Mouse (Mus musculus) kidney, adult 2 months (tissue): Measurements from ENCODE around the gene Dlec1. TPM values are rescaled to one million over a fixed set of nuclear protein-coding genes. Genes with fewer than 3 reads are reported as not detected.

Experiments used
- DNase-seq: peaks from one replicate; pipeline ENCODE4 v3.0.0; 2021
- H3K27ac ChIP-seq: fragments of 200-500 bp; 2 replicates; pipeline ENCODE4 v1.5.1; 2012; ENCODE audit warnings: low read depth, low read length, control low read depth, inconsistent platforms; ENCODE audit not compliant: insufficient read depth
- H3K27me3 ChIP-seq: fragments of 200-500 bp; replicated peaks from 2 replicates; pipeline ENCODE4 v1.6.1; 2012; ENCODE audit warnings: mild to moderate bottlenecking, moderate library complexity, low read length, inconsistent platforms; ENCODE audit not compliant: control insufficient read depth, insufficient read depth
- H3K36me3 ChIP-seq: fragments of 200-500 bp; 2 replicates; pipeline ENCODE4 v1.6.1; 2012; ENCODE audit warnings: mild to moderate bottlenecking, moderate library complexity, low read length, inconsistent platforms; ENCODE audit not compliant: control insufficient read depth, insufficient read depth
- H3K4me1 ChIP-seq: fragments of 200-500 bp; 2 replicates; pipeline ENCODE4 v1.6.1; 2011; ENCODE audit warnings: low read length; ENCODE audit not compliant: control insufficient read depth, insufficient read depth
- H3K4me3 ChIP-seq: fragments of 200-500 bp; 2 replicates; pipeline ENCODE4 v1.5.1; 2011; ENCODE audit warnings: mild to moderate bottlenecking, low read depth, low read length, control low read depth; ENCODE audit not compliant: insufficient read depth
- CTCF ChIP-seq: fragments of 200-500 bp; conservative IDR thresholded peaks from 2 replicates; pipeline ENCODE4 v1.5.1; 2011; ENCODE audit warnings: low read depth, mild to moderate bottlenecking, control low read depth, low read length, moderate library complexity, mixed read lengths; ENCODE audit not compliant: insufficient read depth, insufficient read length
- POLR2A ChIP-seq: fragments of 200-500 bp; IDR thresholded peaks from one replicate; pipeline ENCODE4 v1.6.1; 2011; ENCODE audit warnings: low read depth, low read length, control low read depth
- WGBS: fragments of 180-500 bp; shearing (Covaris S2); methylation state at CpG from one replicate; pipeline ENCODE4 v1.1.7; 2018; 5-methylcytosine and 5-hydroxymethylcytosine counted together
- polyA plus RNA-seq: library from polyadenylated mRNA; depleted of rRNA; stranded (reverse); fragments of >200 nt; gene quantifications from 2 replicates; pipeline ENCODE4 v1.2.3, GENCODE M21; 2012

Gene Dlec1
- polyA plus RNA-seq, 1 experiment, result 30.3 TPM

DNA sequence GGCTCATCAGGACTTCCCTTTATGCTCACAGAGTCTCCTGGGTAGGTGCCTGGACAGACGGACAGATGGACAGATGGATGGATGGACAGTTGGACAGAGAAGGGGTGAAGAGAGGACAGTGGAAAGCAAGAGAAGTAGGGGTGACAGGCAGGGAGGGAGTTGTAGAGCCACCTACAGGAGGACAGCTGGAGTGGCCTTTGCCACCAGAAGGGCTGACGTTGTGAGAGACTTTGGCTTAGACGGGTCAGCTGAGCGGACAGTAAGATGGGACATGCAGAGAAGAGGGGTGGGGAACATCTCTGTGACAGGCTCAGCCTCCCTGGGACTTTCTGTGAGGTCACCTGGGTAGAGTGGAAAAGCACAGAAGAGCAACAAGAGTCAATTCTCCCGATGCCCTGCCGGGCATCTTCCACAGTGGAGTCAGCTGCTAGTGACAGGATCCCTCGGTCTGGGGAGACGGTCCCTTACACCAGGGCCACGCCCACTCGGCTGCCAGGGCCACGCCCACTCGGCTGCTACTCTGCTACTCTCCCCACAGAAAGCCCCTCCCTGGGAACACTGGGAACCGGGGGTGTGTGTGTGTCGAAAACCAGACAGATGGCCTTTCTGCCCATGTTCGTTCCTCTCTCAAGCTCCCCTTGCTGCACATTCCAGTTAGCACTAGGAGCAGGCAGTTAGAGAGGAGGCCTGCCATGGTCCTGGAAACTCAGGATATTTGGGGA is 1.9 kb upstream of the Dlec1 start:
- DNase-seq, result peak; percentile 36
- Histone ChIP-seq H3K4me3 (no peak overlapping the region), H3K36me3 (no peaks in the 10 kb centered on the region), H3K27me3 (no peaks in the 10 kb centered on the region), H3K4me1 (peaks cover 4% of the 10 kb centered on the region; the same call in 1 of the 2 replicates), H3K27ac (no peak overlapping the region)
- TF ChIP-seq CTCF, result no peak
- no peak for TF ChIP-seq POLR2A
- 16% methylated on average over 15 of the region's 15 CpGs for WGBS

DNA sequence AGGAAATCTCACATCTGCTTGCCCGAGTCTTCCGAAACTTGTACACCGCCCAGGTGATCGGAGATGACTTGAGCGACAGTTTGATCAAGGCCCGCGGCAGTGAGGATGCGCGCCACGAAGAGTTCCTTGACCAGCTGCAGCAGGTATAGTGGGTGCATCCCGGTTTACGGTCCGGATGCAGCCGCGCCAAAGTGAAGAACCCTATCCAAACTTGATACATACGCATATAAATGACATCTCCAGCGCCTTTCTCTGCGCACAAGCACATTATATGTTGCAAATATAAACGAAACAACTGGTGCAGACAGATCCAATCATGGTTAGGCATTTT is 470 bp downstream of the Dlec1 start:
- Histone ChIP-seq H3K4me3 (peak overlapping the region; percentile 63), H3K27me3 (no peaks in the 10 kb centered on the region), H3K27ac (no peak overlapping the region), H3K36me3 (no peaks in the 10 kb centered on the region), H3K4me1 (peaks cover 4% of the 10 kb centered on the region; the same call in 1 of the 2 replicates)
- no peak for DNase-seq
- TF ChIP-seq CTCF (no peak), POLR2A (no peak)
- WGBS, result 3% methylated on average over 19 of the region's 19 CpGs

DNA sequence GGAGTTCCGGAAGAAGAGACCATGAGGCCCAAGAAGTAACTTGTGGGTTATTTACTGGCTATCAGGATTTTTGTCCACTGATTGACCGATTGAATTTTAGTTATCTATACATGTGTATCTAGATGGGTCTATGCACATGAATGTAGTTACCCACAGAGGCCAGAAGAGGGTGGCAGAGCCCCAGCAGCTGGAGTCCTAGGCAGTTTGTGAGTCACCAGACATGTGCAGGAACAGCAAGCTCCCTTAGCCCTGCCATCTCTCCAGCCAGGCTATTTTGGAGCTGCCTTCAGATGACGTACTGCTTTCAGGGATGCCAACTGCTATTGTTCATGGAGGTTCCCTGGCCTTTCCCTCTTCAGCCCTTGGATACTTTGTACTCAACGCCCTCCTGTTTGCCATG is 5.3 kb downstream of the Dlec1 start:
- H3K4me3 ChIP-seq, result no peak overlapping the region
- no peaks in the 10 kb centered on the region for H3K27me3 ChIP-seq
- no peak overlapping the region for H3K27ac ChIP-seq
- TF ChIP-seq CTCF, result peak; percentile 86
- no peak for TF ChIP-seq POLR2A
- peak; percentile 74 for DNase-seq
- WGBS, result 72% methylated on average over 4 of the region's 4 CpGs
- H3K4me1 ChIP-seq, result peaks cover 8% of the 10 kb centered on the region; the same call in 1 of the 2 replicates
- H3K36me3 ChIP-seq, result no peaks in the 10 kb centered on the region

DNA sequence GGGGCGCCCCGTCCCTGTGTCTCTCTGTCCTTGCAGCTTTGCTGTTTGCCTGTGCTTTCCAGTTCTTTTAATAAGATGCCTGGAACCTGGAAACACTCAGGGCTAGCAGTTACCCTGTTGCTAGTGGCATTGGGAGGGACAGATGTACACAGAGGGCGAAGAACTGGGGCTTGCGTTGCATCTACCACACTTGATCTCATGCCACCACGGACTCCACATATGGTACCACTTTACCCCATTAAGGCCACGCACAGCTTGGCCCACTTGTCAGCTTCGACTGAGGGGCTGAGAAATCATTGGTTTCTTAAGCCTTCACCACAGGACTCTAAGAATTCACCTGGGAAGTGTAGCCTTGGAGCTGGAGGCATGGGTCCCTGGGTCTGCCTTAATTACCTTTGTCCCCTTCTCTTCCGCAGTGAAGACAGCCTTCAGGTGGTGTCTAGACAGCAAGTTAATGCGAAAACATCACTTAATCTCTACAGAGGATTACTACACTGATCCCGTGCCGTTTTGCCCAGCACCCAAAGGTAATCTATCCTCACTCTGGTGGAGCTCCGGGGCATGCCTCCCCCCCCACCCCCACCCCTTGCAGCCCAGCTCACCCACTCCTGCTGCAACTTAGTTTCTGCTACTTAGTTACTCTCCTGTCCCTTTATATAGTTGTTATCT is 7.5 kb downstream of the Dlec1 start:
- DNase-seq, result no peak
- Histone ChIP-seq H3K4me3 (no peak overlapping the region), H3K36me3 (no peaks in the 10 kb centered on the region), H3K27ac (no peak overlapping the region), H3K4me1 (peaks cover 4% of the 10 kb centered on the region; the same call in 1 of the 2 replicates), H3K27me3 (no peaks in the 10 kb centered on the region)
- no peak for TF ChIP-seq CTCF
- TF ChIP-seq POLR2A, result no peak
- 70% methylated on average over 12 of the region's 12 CpGs for WGBS

DNA sequence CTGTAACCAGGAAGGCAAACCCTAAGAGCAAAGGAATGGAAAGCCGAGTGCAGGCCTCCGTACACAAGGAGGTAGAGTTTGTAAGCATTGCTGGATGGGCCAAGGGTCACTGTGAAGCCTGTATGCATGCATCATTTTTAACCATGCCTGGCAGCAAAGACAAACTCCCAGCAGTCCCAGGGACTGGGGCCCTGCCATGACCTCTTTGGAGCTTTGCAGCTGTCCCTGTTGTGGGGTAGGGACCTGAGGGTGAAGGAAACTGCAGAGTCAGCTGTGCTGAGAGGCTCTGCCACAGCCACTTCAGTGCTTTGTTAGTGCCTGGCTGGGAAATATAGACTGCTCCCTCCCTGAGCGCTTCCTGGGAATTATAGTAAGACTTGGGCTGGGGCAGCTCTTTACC is 8.4 kb downstream of the Dlec1 start:
- WGBS, result 42% methylated on average over 3 of the region's 3 CpGs
- H3K27me3 ChIP-seq, result no peaks in the 10 kb centered on the region
- no peaks in the 10 kb centered on the region for H3K36me3 ChIP-seq
- no peak overlapping the region for H3K27ac ChIP-seq
- TF ChIP-seq CTCF, result no peak
- no peak for TF ChIP-seq POLR2A
- peaks cover 4% of the 10 kb centered on the region; the same call in 1 of the 2 replicates for H3K4me1 ChIP-seq
- no peak overlapping the region for H3K4me3 ChIP-seq
- DNase-seq, result peak; percentile 28

DNA sequence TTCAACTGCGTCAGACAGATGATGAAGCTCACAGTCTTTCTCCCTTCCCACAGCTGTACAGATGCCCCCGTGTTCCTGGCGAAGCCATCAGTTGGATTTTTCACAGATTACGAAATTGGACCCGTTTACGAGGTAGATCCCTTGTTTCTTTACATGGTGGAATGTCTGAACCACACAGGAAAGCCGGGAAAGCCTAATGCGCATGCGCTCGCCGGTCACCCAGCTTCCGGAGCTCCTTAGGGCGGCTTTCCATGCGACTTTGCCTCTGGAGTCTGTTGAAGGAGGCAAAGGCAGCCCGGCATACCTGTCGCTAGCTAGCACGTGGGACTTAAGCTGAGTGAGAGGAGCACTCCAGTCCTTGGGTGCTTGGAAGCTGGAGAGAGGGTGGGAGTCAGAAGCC is 12.6 kb downstream of the Dlec1 start:
- Histone ChIP-seq H3K36me3 (no peaks in the 10 kb centered on the region), H3K4me3 (no peak overlapping the region), H3K27ac (no peak overlapping the region), H3K4me1 (peaks cover 11% of the 10 kb centered on the region; the same call in 1 of the 2 replicates), H3K27me3 (no peaks in the 10 kb centered on the region)
- no peak for DNase-seq
- TF ChIP-seq POLR2A (no peak), CTCF (no peak)
- WGBS, result 89% methylated on average over 17 of the region's 17 CpGs

DNA sequence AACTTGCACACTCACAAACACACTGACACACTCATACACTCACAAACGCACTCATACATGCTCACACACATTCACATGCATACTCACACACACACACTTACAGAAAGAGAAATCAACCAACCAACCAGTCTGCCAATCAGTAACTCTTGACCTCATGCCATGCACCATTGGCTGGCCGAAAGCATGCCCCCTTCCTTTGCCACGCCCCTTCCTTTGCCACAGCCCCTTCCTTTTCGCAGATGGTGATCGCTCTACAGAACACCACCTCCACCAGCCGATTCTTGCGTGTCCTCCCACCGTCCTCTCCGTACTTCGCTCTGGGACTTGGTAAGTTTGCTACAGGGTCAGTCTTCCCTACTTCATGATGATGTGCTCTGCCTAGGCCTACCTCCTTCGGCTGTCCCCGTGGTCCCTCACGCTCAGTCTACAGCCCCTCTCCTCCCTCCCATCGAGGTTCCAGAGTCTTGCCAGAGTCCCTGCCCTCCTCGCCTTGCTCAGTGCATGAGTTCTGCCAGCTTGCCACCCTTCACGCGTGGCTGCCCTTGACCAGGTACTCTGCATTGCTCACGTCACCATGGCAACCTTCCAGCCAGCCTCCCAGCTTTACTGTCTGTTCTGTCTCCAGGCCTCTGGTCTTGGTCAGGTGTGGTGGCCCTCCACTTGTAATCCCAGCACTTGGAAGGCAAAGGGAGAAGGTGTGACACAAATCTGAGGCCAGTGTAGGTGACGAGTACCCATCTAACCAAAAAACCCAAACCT is 17.3 kb downstream of the Dlec1 start:
- peaks cover 7% of the 10 kb centered on the region; the same call in 1 of the 2 replicates for H3K4me1 ChIP-seq
- 33% methylated on average over 19 of the region's 19 CpGs for WGBS
- TF ChIP-seq CTCF (no peak), POLR2A (peak; percentile 57)
- peak overlapping the region; percentile 92 for H3K27ac ChIP-seq
- H3K27me3 ChIP-seq, result no peaks in the 10 kb centered on the region
- peak; percentile 96 for DNase-seq
- H3K36me3 ChIP-seq, result no peaks in the 10 kb centered on the region
- peak overlapping the region; percentile 47 for H3K4me3 ChIP-seq
